Mouse (Mus musculus): ENCODE results near the gene Vps54. TPM values are rescaled to one million over a fixed set of nuclear protein-coding genes. Genes with fewer than 3 reads are reported as not detected.

Gene Vps54
- polyA plus RNA-seq, 1 experiment from 2014 or later, result 12.9 TPM

GRCm38 (mm10) chr11:21369248-21370016 is 130.4 kb downstream of the Vps54 start:
- WGBS, result 30% methylated on average over 9 of the region's 9 CpGs

GRCm38 (mm10) chr11:21370399-21371121 is 131.5 kb downstream of the Vps54 start:
- no peaks in the 10 kb centered on the region for H3K27me3 ChIP-seq (replicated peaks; ENCODE audit: low read depth, poor library complexity, severe bottlenecking)
- H3K27ac ChIP-seq (replicated peaks), result peak overlapping the region; percentile 96
- WGBS, result under 1% methylated on average over 68 of the region's 69 CpGs
- H3K4me1 ChIP-seq, result peaks cover 21% of the 10 kb centered on the region
- no peaks in the 10 kb centered on the region for H3K36me3 ChIP-seq (replicated peaks)
- H3K4me3 ChIP-seq, result peak overlapping the region; percentile 83
- no peaks in the 10 kb centered on the region for H3K9me3 ChIP-seq
- DNase-seq (ENCODE audit: low spot score), result peak; percentile 92

More at GRCm38 (mm10) chr11:21369248-21370016, 130.4 kb downstream of the Vps54 start:
- no peaks in the 10 kb centered on the region for H3K9me3 ChIP-seq
- H3K4me3 ChIP-seq, result peak overlapping the region; percentile 83
- no peaks in the 10 kb centered on the region for H3K27me3 ChIP-seq (replicated peaks; ENCODE audit: low read depth, poor library complexity, severe bottlenecking)
- no peak for DNase-seq (ENCODE audit: low spot score)
- peaks cover 21% of the 10 kb centered on the region for H3K4me1 ChIP-seq
- no peaks in the 10 kb centered on the region for H3K36me3 ChIP-seq (replicated peaks)
- no peak overlapping the region for H3K27ac ChIP-seq (replicated peaks)

MicroRNAs encoded within 50 kb of the gene (microRNA counts, 519-probe panel; counts per million panel counts)
- microRNA mmu-miR-1933-3p (188 counts per million, percentile 57 among the panel's probes with 10 or more counts), microRNA mmu-miR-1933-5p (188 counts per million, percentile 57 among the panel's probes with 10 or more counts)

Small RNA genes lying within 50 kb of the gene (microRNA-seq; reads per million reads assigned to microRNA genes)
- 1.8 reads per million for gene Mir1933

Other genes with a start within 250 kb of the Vps54 start
- 63.9 and 68.7 TPM in 2 replicates for gene Peli1, start 148.0 kb upstream of the Vps54 start, polyA plus RNA-seq (2016; fragmentation: Nextera tagmentation; extraction: Ambion mirVana)
- 53.5 and 54.2 TPM in 2 replicates for gene Ugp2, start 131.9 kb downstream of the Vps54 start, polyA plus RNA-seq (2016; fragmentation: Nextera tagmentation; extraction: Ambion mirVana)

All from embryonic facial prominence, embryonic 10.5 days (tissue).